Mouse (Mus musculus) layer of hippocampus, postnatal 25 days (tissue): ENCODE data around the gene Cdca4. TPM values are rescaled to one million over a fixed set of nuclear protein-coding genes. Genes with fewer than 3 reads are reported as not detected.

Source experiments
- DNase-seq, 2 experiments: peaks; one replicate each; pipeline ENCODE4 v3.0.0; 2022; ENCODE audit warnings: mixed read lengths in 2 of 2, low spot score in 1 of 2; ENCODE audit errors: extremely low spot score in 1 of 2
- total RNA-seq, 2 experiments: library from RNA; stranded (reverse); gene quantifications; 2 replicates each; pipeline ENCODE4 v1.2.3; 2021

Cdca4 gene
- total RNA-seq = 1 to 10 TPM; 8.0 to 9.7 TPM

DNA sequence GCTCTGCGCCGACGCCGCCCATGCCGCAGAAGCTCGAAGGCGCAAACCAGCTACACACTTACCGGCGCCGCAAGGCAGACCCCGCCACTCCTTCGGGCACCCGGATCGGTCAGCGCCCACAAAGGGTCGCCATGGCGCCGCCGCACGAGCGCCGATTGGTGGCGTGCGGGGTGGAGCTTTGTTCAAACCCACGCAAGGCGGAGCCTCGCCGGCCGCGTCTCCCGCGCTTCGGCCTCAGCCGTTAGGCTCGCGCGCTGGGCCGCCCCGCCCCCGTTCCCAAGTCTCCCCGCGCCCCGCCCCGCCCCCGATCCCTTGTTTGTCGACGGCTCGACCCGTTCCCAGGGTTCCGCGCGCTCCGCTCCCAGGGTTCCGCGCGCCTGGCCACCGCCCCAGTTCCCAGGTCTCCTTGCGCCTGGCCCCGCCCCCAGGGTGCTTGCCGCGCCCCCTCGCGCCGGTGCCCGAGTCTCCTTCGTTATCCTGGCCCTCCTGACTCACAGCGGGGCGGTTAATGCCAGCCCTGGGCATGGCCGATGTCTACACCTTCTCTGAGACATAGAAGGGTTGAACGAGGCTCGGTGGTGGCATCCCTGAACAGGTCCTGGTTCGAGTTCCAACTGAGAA, at the start of gene Cdca4:
TSS of gene Cdca4 (minus strand) at position 180 of the 621 bp plus-strand sequence.
- DNase-seq = peak; percentile 95

DNA sequence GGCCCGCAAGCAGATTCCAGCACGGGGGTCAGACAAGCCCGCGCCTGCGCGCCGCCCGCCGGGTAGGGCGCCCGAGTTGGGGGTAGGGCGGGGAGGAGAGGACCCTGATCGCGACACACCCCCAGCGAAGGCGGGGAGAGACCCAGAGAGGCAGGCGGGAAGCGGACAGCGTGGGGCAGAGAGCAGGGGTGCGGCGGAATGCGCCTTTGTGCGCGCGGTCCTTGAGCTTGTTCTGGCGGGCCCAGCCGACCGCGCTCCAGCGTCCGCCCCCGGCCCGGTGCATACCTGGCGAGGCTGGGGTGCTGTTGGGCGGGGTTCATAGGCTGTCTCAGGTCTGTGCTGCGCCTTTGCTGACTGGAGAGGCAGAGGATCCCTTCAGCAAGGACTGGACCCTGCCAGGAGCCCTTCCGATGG, 48.4 kb upstream of the Cdca4 start:
- DNase-seq = no peak

DNA sequence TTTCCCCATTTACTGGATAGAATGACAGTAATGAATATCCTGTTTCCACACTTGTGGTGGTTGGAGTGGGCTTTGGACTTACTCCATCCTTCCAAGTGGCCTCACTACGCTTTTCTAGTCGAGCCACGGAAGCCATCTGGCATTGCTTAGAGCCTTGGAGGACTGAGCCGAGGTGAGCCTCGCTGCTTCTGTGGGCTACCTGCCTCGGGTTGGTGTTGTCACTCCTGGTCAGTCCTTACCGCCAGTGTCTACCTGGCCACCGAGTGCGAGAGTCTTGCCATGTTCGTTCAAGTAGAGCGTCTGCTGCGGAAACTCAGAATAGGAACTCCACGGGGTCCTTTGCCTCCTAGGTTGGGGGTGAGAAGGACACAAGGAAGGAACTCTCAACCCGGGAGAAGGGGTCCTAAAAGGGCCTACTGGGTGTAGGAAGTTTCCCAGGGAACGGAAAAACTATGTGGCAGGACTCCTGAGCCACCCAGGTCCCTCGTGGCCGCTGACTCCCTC, 47.9 kb upstream of the Cdca4 start:
- no peak for DNase-seq

DNA sequence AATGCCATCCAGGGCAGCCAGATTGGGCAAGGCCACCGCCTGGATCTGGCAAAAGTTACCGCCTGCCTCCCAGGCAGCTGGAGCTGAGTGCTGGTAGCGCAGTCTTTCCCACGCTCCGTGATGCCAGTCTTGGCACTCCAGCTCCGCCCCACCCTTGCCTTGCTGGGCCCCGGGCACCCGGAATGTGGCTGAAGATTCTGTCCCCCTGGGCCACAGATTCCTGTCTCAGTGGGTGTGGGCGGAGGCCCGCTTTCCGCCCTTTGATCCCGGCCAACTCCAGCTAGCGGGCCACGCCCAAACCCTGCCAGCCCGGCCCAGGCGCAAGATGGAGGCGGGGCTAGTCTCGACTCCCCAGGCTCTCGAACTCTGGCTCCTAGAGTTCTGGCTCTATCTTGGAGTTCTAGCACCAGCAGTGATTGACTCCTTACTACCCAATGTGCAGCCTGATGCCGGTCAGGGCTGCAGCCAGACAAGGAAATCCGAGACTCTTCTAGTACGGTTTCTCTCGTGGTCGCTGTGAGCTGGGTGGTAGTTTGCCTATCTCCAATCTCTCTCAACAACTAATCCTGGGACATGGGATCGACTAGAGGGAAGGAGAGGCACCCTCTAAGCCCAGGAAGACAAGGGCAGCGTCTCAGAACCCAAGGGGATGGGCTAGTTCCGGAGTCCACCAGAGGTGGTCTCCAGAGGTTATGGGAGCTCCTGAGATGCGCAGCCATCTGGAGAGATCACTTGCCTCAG, 47.3 kb upstream of the Cdca4 start:
- no peak for DNase-seq

DNA sequence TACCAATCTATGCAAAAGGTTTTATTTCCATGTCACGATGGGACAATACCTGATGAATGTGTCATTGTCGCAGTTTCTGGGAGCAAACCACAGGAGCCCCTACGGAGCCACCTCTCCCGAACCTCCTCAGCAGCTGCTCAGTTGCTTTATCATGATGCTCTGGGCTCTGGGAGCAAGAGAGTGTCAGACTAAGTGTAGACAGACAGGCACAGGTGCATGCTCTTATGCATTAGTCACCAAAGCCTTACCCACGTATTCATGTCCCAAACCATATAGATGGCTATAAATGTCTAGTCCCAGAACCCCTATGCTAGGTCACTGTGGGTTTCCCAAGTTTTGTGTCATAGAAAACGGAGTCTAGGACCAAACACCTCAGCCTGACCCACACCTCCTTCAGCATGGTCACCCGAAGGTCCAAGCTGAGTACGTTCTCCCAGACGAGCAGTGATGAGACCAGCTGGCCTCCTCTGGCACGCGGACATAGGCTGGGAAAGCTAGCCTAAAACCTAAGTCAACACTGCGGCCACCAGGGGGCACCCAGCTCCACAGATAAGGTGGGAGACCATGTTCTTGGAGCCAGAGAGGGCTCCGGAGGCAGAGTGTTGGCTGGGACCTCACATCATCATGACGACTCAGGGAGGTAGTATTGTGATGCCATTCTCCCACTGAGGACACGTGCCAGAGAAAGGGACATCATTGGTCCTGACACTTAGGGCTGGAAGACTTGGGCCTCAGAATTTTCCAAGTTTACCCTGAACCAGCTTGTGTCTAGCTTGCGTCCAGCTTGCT, 46.2 kb upstream of the Cdca4 start:
- peak; percentile 84 to 98 for DNase-seq

DNA sequence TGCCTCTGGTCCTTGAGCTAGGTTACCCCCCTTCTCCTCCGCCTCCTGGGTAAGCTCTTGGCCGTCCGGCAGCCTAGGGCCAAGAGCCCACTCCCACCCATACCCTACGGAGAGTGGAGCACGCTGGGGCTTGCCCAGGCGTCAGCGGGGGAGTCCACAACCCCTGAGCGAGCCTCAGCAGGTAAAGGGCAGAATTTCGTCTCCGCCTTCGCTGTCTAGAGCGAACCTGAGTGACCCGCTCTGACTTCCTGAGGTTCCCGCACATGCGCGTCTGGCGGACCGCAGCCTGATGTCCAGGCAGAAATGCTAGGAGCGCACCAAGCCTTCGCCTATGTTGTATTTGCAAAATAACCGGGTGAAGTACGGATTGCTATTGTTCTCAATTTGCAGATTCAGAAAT, 45.0 kb upstream of the Cdca4 start:
- DNase-seq = no peak

DNA sequence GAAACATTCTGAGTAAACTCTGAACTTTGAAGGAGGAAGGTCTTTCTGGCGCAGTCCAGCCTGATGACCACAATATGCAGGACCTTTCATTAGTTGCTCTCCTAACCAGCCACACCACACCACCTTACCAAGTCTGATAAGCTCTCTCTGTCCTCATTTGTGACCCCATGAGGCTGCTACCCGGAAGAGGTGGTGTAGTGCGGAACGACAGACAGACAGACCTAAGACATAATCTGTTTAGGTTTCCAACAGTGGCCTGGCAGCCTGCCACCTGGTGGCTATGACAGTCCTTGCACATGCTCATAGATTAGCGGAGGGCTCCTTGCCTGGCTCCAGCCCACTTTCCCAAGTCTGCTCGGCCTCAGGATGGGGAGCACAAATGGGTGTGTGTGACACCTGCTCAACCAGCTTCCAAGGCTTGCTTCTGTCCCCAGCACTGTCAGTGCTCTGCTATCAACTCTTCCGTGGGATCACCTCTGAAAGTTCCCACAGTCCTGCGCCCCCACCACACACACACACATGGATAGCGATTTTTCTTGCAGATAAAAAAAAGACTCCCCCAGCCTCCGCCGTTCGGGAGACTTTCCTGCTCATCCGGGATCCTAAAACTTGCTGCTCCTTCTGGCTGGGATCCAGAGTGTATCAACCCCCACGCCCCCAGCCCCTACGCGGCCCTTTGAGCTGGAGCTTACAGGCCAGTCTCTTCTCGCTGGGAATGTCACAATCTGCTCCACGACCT, 44.4 kb upstream of the Cdca4 start:
- DNase-seq = peak in 1 of 2 experiments; percentile 58

DNA sequence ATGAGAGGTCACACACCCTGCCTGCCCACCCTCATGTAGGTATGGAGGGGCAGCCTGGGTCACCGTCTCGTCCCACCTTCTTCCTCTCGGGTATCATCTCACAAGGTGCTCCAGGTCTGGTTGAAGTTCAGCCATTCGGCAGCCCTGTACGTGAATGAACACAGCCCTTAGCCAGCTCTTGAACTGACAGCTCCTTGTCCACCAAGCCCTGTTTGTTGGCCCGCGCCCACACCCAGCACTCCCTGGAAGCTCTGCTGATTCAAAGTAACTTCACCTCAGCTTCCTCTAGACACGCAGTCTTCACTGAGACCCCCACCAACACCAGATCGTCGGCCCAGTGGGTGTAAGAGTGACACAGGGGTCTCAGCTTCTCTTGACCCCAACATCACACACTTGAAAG, 43.8 kb upstream of the Cdca4 start:
- no peak for DNase-seq

DNA sequence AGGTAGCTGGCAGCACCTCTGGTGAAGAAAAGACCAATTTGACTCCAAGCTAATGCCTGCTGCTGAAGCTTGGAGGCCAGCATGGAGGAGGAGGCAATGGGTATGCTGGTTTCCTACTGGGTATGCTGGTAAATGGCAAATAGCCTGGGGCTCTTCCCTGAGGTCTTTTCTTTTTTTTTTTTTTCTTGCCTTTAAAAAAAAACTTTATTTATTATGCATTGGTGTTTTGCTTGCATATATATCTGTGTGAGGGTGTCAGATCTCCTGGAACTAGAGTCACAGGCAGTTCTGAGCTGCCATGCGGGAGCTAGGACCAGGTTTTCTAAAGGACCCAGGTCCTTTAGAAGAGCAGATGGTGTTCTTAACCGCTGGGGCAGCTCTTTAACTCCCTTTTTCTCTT, 42.0 kb upstream of the Cdca4 start:
- DNase-seq = no peak

DNA sequence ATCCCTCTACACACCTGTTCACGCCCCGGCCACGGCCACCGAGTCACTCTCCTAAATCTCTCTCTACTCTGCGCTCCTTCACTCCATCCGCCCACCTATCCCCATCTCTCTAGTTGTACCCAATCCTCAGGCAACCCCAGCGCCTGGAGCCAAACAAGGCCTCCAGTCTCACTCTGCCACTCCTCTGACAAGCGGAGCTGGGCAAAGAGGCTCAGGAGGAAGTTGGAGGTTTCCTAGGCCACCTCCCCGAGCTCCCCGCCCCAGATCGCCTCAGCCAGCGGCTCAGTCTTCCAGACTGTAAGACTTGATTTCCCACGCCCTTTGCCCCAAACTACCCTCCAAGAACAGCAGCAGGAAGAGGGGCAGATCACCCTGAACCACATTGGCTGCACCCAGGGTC, 41.6 kb upstream of the Cdca4 start:
- no peak for DNase-seq

DNA sequence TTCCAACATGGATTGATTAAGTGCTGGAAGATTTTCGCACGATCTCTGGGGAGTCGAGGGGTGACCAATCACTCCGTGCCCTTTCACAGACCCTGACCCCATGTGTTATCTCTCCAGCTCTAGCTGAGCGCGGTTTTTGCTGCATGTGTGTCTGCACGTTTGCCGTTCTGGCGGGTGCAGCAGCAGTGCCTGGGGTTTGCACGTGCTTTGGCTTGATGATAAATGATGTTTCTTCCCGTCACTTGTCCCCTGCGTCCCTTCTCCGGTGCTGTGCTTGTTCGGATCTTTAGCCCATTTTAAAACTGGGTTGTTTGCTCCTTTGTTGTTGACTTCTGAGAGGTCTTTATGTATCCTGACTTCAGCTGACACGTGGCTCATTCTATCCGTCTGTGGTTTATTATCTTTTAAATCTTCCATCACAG, 40.6 kb upstream of the Cdca4 start:
- DNase-seq = no peak

DNA sequence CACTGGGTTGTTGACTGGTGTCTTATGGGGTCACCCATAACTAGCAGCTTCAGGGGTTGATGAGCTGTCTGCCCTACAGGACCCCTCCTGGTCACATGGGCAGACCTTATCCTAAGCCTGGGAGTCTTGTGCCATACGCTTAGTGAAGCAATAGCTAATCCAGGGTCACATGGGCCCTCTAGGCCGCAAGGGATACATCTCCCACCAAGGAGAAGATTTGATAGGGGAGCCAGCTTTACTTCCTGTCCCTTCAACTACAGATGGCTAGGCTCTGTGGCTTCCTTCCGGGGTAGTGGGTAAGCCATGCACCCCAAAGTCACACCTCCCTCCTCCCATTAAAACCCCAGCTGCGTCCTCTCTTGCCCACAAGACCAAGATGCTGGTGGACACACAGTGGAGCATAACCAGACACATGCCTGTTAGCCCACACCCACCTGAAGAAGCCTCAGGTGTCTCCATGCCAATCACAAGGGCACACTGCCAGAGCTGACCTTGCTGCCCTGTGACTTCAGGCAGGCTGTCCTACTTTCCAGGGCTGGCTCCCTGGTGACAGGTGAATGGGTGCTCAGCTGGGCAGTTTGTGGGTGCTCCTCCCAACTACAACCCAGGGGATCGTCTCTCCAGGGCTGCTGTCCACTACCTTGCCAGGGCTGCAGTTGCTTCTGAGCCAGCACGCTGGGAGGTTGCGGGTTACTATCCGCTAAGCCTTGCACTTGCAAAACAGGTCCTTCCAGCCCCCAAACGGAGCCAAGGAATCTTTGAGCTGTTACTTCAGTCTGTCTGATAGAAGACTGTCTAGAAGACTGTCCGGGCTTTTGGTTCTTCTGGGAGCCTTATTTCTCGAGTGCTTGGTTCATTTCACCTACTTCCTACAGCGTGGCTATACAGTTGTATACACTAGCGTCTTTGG, 39.2 kb upstream of the Cdca4 start, which contains the start of gene Gpr132:
TSS of gene Gpr132 (minus strand) at position 51 of the 910 bp plus-strand sequence.
- DNase-seq = no peak

DNA sequence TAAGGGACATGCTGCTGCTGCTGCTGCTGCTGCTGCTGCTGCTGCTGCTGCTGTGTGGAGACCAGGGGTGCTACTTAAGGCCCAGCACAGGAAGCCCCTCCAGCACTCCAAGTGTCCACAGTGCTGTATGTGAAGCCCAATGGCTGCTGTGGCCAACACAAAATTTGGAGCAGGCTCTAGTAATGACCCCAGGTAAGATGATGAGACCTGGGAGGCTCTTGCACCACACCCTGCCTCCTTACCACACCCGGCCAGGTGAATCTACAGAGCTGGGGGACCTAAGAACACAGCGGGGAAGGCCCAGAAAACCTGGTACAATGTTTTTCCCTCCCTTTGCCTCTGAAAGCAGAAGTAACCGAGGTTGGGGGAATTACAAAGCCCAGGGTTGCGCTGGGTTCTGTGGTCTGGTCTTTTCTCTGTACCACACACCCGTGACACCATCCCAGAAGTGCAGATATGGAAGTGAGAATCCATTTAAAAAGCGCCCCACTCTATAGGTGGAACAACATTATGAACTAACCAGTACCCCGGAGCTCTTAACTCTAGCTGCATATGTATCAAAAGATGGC, 38.0 kb upstream of the Cdca4 start:
- DNase-seq = no peak

DNA sequence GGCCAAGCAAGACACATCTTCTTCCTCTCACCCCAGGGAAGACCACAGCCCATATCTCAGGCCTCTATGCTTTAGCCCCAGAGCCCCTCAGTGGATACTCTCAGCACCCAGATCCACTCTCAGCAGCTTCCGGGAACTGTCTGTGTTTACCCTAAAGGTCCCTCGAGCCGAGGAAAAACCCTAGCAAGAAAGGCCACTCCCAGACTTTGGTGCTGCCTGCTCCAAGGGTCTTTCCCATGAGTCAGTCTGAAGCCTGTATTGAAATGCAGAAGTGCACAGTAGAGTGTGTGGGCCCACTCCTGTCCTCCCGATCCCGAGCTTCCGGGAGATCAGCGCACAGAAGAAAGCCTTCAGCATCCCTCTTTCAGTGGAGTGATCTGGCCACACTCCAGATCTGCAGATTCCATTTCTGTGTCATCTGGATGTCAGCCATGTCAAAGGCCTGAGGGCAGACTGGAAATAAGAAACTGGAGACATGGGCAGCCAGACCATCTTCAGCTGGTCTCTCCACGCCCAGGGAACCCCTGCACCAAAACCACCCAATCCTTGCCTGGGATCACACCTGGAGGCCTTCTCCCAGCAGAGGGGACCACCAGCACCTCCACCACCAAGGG, 37.4 kb upstream of the Cdca4 start:
- DNase-seq = no peak

DNA sequence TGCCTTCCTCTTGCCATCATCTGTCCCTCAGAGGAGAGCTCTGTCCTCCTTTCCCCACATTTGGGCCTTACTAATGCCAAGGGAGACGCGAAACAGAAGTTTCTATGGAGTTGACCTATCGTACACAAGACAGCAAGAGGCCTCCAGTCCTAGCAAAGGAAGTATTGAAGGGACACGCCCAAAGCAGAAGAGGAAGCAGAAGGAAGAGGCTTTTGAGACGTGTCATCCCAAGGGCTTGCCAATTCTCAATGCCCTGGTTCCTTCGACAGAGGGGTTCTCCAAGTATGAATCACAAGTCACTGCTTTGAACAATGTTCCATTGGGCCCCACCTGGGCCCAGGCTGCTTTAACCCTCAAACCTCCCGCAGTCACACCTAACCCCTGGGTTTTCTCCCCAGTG, 35.6 kb upstream of the Cdca4 start:
- DNase-seq = no peak

DNA sequence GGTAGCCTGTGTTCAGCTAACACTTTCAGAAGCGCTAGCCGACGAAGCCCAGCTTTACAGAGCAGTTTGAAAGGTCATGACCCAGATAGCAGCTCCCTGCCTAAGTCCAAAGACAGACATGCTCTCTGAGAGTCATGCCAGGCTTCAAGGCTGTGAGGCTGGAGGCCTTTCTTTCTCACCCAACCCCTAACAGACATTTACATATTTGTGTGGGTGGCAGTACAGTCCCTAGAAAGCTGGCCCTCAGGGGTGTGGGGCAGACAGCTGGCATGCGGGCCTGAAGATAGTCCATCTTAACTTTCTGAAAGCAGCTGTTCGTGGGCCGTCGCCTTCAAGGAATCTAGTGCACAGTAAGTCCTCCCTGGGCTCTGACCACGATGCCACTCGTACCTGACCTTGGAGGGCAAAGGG, 32.7 kb upstream of the Cdca4 start:
- no peak for DNase-seq

DNA sequence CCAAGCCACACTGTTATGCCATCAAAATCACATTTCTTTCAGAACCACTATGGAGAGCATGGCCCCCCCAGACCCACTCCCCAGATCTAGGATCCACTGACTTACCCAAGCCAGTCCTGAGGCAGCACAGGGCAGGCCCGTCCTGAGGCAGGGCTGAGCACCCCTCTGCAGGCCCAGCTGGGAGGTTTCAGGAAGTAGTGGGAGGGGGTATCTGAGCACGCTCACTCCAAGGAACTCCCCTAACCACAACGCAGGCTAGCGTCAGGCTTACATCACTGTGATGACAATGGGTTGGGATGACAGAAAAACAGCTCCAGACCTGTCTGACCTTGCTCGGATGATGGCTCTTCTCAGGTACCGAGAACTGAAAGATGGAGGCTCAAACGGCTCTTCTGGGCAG, 31.5 kb upstream of the Cdca4 start:
- DNase-seq = no peak

DNA sequence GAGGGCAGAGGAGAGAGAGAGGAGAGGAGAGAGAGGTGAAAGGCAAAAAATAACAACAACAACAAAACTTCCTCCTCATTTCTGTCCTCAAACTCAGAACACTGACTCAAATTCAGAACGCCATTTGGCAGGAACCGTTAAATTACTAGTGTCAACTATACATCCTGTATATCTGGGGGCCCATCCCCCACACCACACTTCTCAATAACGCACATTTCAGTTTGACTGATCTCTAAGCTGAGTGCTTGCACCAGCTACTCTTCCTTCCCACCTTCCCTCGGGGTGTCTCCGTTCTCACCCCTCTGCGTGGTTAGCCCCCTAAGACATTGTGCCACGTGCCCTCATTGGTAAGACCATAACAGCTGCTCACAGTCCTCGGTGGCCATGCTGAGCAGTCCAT, 30.7 kb upstream of the Cdca4 start:
- DNase-seq = no peak
